Mouse (Mus musculus) left cerebral cortex, adult 2 months (tissue): ENCODE results near the gene Lsm7. TPM values are rescaled to one million over a fixed set of nuclear protein-coding genes. Genes with fewer than 3 reads are reported as not detected.

Experiments used
- DNase-seq, 2 experiments: peaks; one replicate each; pipeline ENCODE4 v3.0.0; 2021 to 2022; ENCODE audit warnings: low spot score in 2 of 2, mixed read lengths in 1 of 2; ENCODE audit errors: extremely low spot score in 1 of 2
- H3K27ac ChIP-seq: fragments of 200-600 bp; 2 replicates; pipeline ENCODE4 v1.8.1; 2022
- H3K4me3 ChIP-seq: fragments of 200-600 bp; 2 replicates; pipeline ENCODE4 v1.8.1; 2022
- CTCF ChIP-seq: fragments of 200-600 bp; IDR thresholded peaks from 2 replicates; pipeline ENCODE4 v1.8.1; 2022; ENCODE audit warnings: antibody characterized with exemption, mild to moderate bottlenecking, moderate library complexity
- intact Hi-C: fragments of 180-260 bp; cut with DNase I; formaldehyde crosslinking; loops from one replicate; pipeline ENCODE4 v1.15.1; 2025
- total RNA-seq, 2 experiments: library from RNA; stranded (reverse); gene quantifications; 2 replicates each; pipeline ENCODE4 v1.2.3; 2021

Gene Lsm7
- total RNA-seq, 2 experiments from 2014 or later = 40.0 to 43.2 TPM

- DNase-seq = peak; percentile 72 to 76
- no peak; the same call in 1 of the 2 replicates for TF ChIP-seq CTCF
- H3K27ac ChIP-seq = peak overlapping the region; percentile 82
- intact Hi-C loops = loop anchor here (5.0 kb wide), 1 partner anchor 151 kb away; no protein-coding TSS in a partner anchor
- peak overlapping the region; percentile 34 for H3K4me3 ChIP-seq
These were observed 43.0 kb upstream of the Lsm7 start for GRCm38 (mm10) chr10:80897861-80898510.

GRCm38 (mm10) chr10:80896581-80897485 is 41.8 kb upstream of the Lsm7 start:
- TF ChIP-seq CTCF = no peak
- intact Hi-C loops = loop anchor here (5.0 kb wide), 1 partner anchor 150 kb away; no protein-coding TSS in a partner anchor
- H3K4me3 ChIP-seq = no peak overlapping the region
- no peak for DNase-seq
- no peak overlapping the region; the same call in 1 of the 2 replicates for H3K27ac ChIP-seq

- DNase-seq = no peak
- Histone ChIP-seq H3K27ac (no peak overlapping the region), H3K4me3 (no peak overlapping the region)
- TF ChIP-seq CTCF = no peak
- intact Hi-C loops = loop anchor here (5.0 kb wide), 1 partner anchor 148 kb away; no protein-coding TSS in a partner anchor
These were observed 40.7 kb upstream of the Lsm7 start for GRCm38 (mm10) chr10:80895697-80896096.

- Histone ChIP-seq H3K27ac (no peak overlapping the region), H3K4me3 (no peak overlapping the region)
- no peak for DNase-seq
- no peak for TF ChIP-seq CTCF
- intact Hi-C loops = loop anchor here (5.0 kb wide), 1 partner anchor 148 kb away; no protein-coding TSS in a partner anchor
These were observed 40.1 kb upstream of the Lsm7 start for GRCm38 (mm10) chr10:80895100-80895499.

- Histone ChIP-seq H3K27ac (no peak overlapping the region), H3K4me3 (no peak overlapping the region)
- TF ChIP-seq CTCF = no peak
- intact Hi-C loops = no loop called here
- DNase-seq = no peak
These were observed 32.2 kb upstream of the Lsm7 start for GRCm38 (mm10) chr10:80887181-80887580.

GRCm38 (mm10) chr10:80881301-80881700 is 26.3 kb upstream of the Lsm7 start:
- Histone ChIP-seq H3K4me3 (no peak overlapping the region), H3K27ac (no peak overlapping the region)
- intact Hi-C loops = loop anchor here (2.0 kb wide), 3 partner anchors 58 to 134 kb away; no protein-coding TSS in a partner anchor
- DNase-seq = peak in 1 of 2 experiments; percentile 64
- TF ChIP-seq CTCF = peak; percentile 65

- H3K27ac ChIP-seq = no peak overlapping the region
- intact Hi-C loops = loop anchor here (2.0 kb wide), 3 partner anchors 58 to 134 kb away; no protein-coding TSS in a partner anchor
- no peak for TF ChIP-seq CTCF
- no peak for DNase-seq
- H3K4me3 ChIP-seq = no peak overlapping the region
These were observed 25.9 kb upstream of the Lsm7 start for GRCm38 (mm10) chr10:80880901-80881300.

- Histone ChIP-seq H3K4me3 (no peak overlapping the region), H3K27ac (no peak overlapping the region)
- intact Hi-C loops = loop anchor here (2.0 kb wide), 3 partner anchors 57 to 133 kb away; no protein-coding TSS in a partner anchor
- TF ChIP-seq CTCF = peak; percentile 90
- peak in 1 of 2 experiments; percentile 63 for DNase-seq
These were observed 25.2 kb upstream of the Lsm7 start for GRCm38 (mm10) chr10:80880131-80880641.

- no peak for TF ChIP-seq CTCF
- intact Hi-C loops = loop anchor here (5.0 kb wide), 1 partner anchor 69 kb away; the partner anchor contains the start of gene Amh
- Histone ChIP-seq H3K27ac (no peak overlapping the region), H3K4me3 (no peak overlapping the region)
- DNase-seq = no peak
These were observed 21.6 kb upstream of the Lsm7 start for GRCm38 (mm10) chr10:80876594-80876993.

- intact Hi-C loops = loop anchor here (5.0 kb wide), 1 partner anchor 69 kb away; the partner anchor contains the start of gene Amh
- TF ChIP-seq CTCF = peak; percentile 92
- peak; percentile 52 for DNase-seq
These were observed 21.0 kb upstream of the Lsm7 start for GRCm38 (mm10) chr10:80876028-80876427.

GRCm38 (mm10) chr10:80874035-80874434 is 19.0 kb upstream of the Lsm7 start:
- no peak overlapping the region for H3K4me3 ChIP-seq
- no peak for DNase-seq
- H3K27ac ChIP-seq = no peak overlapping the region
- no peak for TF ChIP-seq CTCF
- intact Hi-C loops = no loop called here

More at GRCm38 (mm10) chr10:80876028-80876427, 21.0 kb upstream of the Lsm7 start:
- Histone ChIP-seq H3K27ac (no peak overlapping the region), H3K4me3 (no peak overlapping the region)

- DNase-seq = no peak
- intact Hi-C loops = no loop called here
- Histone ChIP-seq H3K4me3 (no peak within 1 kb of the TSS), H3K27ac (no peak within 1 kb of the TSS)
- no peak for TF ChIP-seq CTCF
These were observed 16.6 kb upstream of the Lsm7 start, which contains the start of gene Tmprss9 for GRCm38 (mm10) chr10:80871581-80871980. TSS of gene Tmprss9 (plus strand) at chr10:80871848.
